Mouse (Mus musculus) erythroblast, embryonic 14.5 days (primary cell): ENCODE results near the gene Bzw2.

ENCODE experiments used
- GATA1 ChIP-seq: IDR thresholded peaks from 2 replicates; pipeline ENCODE4 v1.6.1; 2012; ENCODE audit warnings: low read length, inconsistent platforms, mixed read lengths
- TAL1 ChIP-seq: IDR thresholded peaks from 3 replicates; pipeline ENCODE4 v1.6.1; 2012; ENCODE audit warnings: low read length, inconsistent platforms, mixed read lengths

DNA sequence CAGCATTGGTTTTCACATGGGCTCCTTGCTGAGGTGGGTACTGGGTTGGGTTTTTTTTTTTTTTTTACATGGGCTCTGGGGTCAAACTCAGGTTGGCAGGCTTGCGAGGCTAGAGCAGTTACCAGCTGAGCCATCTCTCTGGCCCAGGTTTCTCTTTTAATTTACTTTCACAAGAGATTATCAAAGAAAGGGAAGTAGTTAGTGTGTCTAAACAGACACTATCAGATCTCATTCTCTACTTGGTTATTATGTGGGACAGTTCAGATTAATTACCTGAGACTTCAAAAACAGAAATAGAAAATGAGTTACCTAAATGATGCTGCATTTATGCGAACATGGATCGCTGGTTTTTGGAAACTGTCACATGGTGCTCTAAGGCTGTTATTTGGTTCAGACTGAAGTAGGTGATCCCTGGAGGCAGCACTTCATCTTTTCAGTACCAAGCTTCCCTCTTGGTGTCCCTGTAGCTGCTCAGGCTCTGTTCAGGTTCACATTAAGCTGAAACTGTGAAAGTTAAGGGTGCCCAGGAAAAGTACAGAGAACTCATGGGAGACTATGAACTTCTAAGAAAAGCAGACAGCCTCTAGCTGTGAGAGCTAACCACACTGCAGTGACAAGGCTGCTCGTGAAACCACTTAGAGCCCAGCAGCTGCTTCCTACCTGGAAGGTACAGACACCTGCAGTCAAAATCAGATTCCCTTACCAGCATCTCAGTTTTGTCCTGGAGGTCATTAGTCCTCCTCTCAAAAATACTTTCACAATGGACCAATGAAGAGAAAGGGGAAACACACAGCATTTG is 79.6 kb downstream of the Bzw2 start:
- no peak for TF ChIP-seq GATA1
- no peak for TF ChIP-seq TAL1
